Comparison of ENCODE assay signal across 14 mouse cellular contexts in genomic region chr16:5374818-5375605, GRCm38 (mm10).
DNase-seq lines count a peak whose midpoint lies in the region; ATAC-seq lines count a peak whose summit lies in the region.
"Had no signal": no experiment of that assay in that cellular context is flagged by ENCODE, and none has a peak within 500 bp of the region (broad histone marks: within the 10 kb centered on the region; RNA-seq: fewer than 3 reads in every experiment).

No protein-coding gene starts in this region.

- H3K27me3 ChIP-seq in kidney, embryonic 14.5 days (ENCODE audit: control insufficient read depth, insufficient read depth, low read length): no peaks in the 10 kb centered on the region
- peaks cover 44% of the 10 kb centered on the region for H3K27me3 ChIP-seq in megakaryocyte, embryonic 14.5 days (replicated peaks)

- intact Hi-C loops in left cerebral cortex, postnatal 25 days (cut with DNase I): no loop called here

- no peak for ATAC-seq in kidney, embryonic 14.5 days (ENCODE audit: low FRiP score, low TSS enrichment)
- ATAC-seq in activated CD4-positive, CD25-positive, alpha-beta regulatory T cell, adult 4 months: peak; percentile 79

- peak; percentile 10 for DNase-seq in kidney, adult 18-20 months
- peak; percentile 55 for DNase-seq in induced T-regulatory cell, adult 2 months (ENCODE audit: low read depth)
- no peak for DNase-seq in left cerebral cortex, postnatal 25 days (ENCODE audit: low spot score in 2 of 2)
- DNase-seq in frontal cortex, postnatal 36 days (ENCODE audit: low spot score in 2 of 2): no peak
- DNase-seq: cerebellum, postnatal 14 days; heart, postnatal 4 days; left cerebral cortex, postnatal 4 days; lung, adult 18-20 months; right cerebral cortex, adult 18-20 months; thymus, postnatal 25 days had no signal

- no peak overlapping the region for H3K4me2 ChIP-seq in kidney, embryonic 14.5 days (replicated peaks; ENCODE audit: low read depth, low read length)

- H3K4me3 ChIP-seq in kidney, embryonic 14.5 days (ENCODE audit: low read length): no peak overlapping the region
- peak overlapping the region; percentile 26 for H3K4me3 ChIP-seq in megakaryocyte, embryonic 14.5 days (replicated peaks)
- H3K4me3 ChIP-seq: myocyte had no signal

- H3K9me3 ChIP-seq in kidney, embryonic 14.5 days (ENCODE audit: control insufficient read depth, low read length): no peaks in the 10 kb centered on the region
- H3K9me3 ChIP-seq in megakaryocyte, embryonic 14.5 days: peaks cover 14% of the 10 kb centered on the region

- WGBS in kidney, embryonic 14.5 days: 30% methylated on average over 6 of the region's 6 CpGs

- no peaks in the 10 kb centered on the region for H3K4me1 ChIP-seq in kidney, embryonic 14.5 days (ENCODE audit: control insufficient read depth, insufficient read depth, low read length)
- peaks cover 41% of the 10 kb centered on the region for H3K4me1 ChIP-seq in megakaryocyte, embryonic 14.5 days

- no peak overlapping the region for H3K9ac ChIP-seq in kidney, embryonic 14.5 days (ENCODE audit: low read depth, low read length)

- no peak overlapping the region for H3K27ac ChIP-seq in kidney, embryonic 14.5 days (ENCODE audit: low read depth, low read length)

- no peaks in the 10 kb centered on the region for H3K36me3 ChIP-seq in kidney, embryonic 14.5 days (ENCODE audit: control insufficient read depth, insufficient read depth, low read length)
- H3K36me3 ChIP-seq in megakaryocyte, embryonic 14.5 days (replicated peaks; ENCODE audit: low read length): no peaks in the 10 kb centered on the region

Comparison
In these comparisons a context has a peak if more than half of its experiments do, and no peak if none do; other contexts are left out.
1. DNase-seq: peak in kidney, adult 18-20 months (single experiment) and induced T-regulatory cell, adult 2 months (single experiment); none in left cerebral cortex, postnatal 25 days (0 of 2) and frontal cortex, postnatal 36 days (0 of 2).